Mouse (Mus musculus) midbrain, embryonic 12.5 days (tissue): Measurements from ENCODE around the gene Atf6b. TPM values are rescaled to one million over a fixed set of nuclear protein-coding genes. Genes with fewer than 3 reads are reported as not detected.

Experiments
- ATAC-seq: fragments of 200-750 bp; cut with Nextera tagmentation; 2 replicates; pipeline ENCODE4 v1.8.0; 2017; ENCODE audit warnings: low read depth, moderate TSS enrichment, moderate library complexity; ENCODE audit not compliant: low FRiP score
- H3K27ac ChIP-seq: fragments of 300-500 bp; sonication (generic); replicated peaks from 2 replicates; pipeline ENCODE4 v1.5.1; 2016; ENCODE audit warnings: mild to moderate bottlenecking
- H3K27me3 ChIP-seq: fragments of 300-500 bp; sonication (generic); 2 replicates; pipeline ENCODE4 v1.6.1; 2016; ENCODE audit warnings: mild to moderate bottlenecking
- H3K36me3 ChIP-seq: fragments of 300-500 bp; sonication (generic); 2 replicates; pipeline ENCODE4 v1.6.1; 2016
- H3K4me1 ChIP-seq: fragments of 300-500 bp; sonication (generic); 2 replicates; pipeline ENCODE4 v1.6.1; 2016
- H3K4me2 ChIP-seq: fragments of 300-500 bp; sonication (generic); replicated peaks from 2 replicates; pipeline ENCODE4 v1.6.1; 2016; ENCODE audit warnings: mild to moderate bottlenecking, moderate library complexity
- H3K4me3 ChIP-seq: fragments of 300-500 bp; sonication (generic); 2 replicates; pipeline ENCODE4 v1.5.1; 2016; ENCODE audit warnings: mild to moderate bottlenecking
- H3K9ac ChIP-seq: fragments of 300-500 bp; sonication (generic); replicated peaks from 2 replicates; pipeline ENCODE4 v1.6.1; 2016; ENCODE audit warnings: mild to moderate bottlenecking, moderate library complexity
- H3K9me3 ChIP-seq: fragments of 300-500 bp; sonication (generic); 2 replicates; pipeline ENCODE4 v1.6.1; 2016; ENCODE audit warnings: mild to moderate bottlenecking
- WGBS: fragments of 180-500 bp; shearing (Covaris S2); methylation state at CpG from one replicate; pipeline ENCODE4 v1.1.7; 2016; 5-methylcytosine and 5-hydroxymethylcytosine counted together
- polyA plus RNA-seq: library from polyadenylated mRNA; unstranded; fragments of >200 nt; fragmentation: Nextera tagmentation; extraction: Ambion mirVana; gene quantifications from 2 replicates; pipeline ENCODE4 v1.2.1, GENCODE M21; 2016

The Atf6b gene
- polyA plus RNA-seq, 1 experiment from 2014 or later = 121 TPM

- Histone ChIP-seq H3K9me3 (no peaks in the 10 kb centered on the region), H3K9ac (peak within 1 kb of the TSS; percentile 68), H3K27ac (peak within 1 kb of the TSS; percentile 88), H3K27me3 (peaks cover 35% of the 10 kb centered on the region), H3K4me1 (peaks cover 57% of the 10 kb centered on the region), H3K4me3 (peak within 1 kb of the TSS; percentile 58), H3K36me3 (0 out of 2 replicates have a peak, but pooled peaks cover 5% of the 10 kb centered on the region), H3K4me2 (peak within 1 kb of the TSS; percentile 91)
- ATAC-seq = no peak
- WGBS = 5% methylated on average over 29 of the region's 29 CpGs
Measured at GRCm38 (mm10) chr17:34627943-34628643, 18.9 kb upstream of the Atf6b start, which contains the start of gene Ppt2. Ppt2 (minus strand) TSS chr17:34628510.

DNA sequence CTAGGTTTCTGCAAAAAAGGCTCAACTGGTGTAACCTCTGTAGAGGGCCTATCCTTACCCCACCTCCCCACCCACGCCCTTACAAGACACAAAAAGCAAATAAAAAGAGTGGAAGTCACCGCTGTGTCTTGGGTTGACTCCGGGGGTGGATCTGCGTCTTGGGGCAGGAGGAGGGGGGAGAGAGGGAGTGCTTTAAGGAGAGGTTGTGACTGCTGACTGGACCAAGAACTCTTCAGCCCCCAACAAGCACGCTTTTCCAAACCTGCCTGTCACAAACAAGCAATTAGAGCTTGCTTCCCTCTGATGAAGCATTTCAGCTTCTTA is 18.3 kb upstream of the Atf6b start:
- H3K4me1 ChIP-seq = peaks cover 57% of the 10 kb centered on the region
- H3K4me2 ChIP-seq = peak overlapping the region; percentile 91
- peaks cover 40% of the 10 kb centered on the region for H3K27me3 ChIP-seq
- WGBS = 11% methylated on average over 5 of the region's 5 CpGs
- H3K4me3 ChIP-seq = peak overlapping the region; percentile 58
- no peak for ATAC-seq
- 0 out of 2 replicates have a peak, but pooled peaks cover 5% of the 10 kb centered on the region for H3K36me3 ChIP-seq
- H3K9me3 ChIP-seq = no peaks in the 10 kb centered on the region
- H3K27ac ChIP-seq = peak overlapping the region; percentile 88
- peak overlapping the region; percentile 68; the same call in 1 of the 2 replicates for H3K9ac ChIP-seq

DNA sequence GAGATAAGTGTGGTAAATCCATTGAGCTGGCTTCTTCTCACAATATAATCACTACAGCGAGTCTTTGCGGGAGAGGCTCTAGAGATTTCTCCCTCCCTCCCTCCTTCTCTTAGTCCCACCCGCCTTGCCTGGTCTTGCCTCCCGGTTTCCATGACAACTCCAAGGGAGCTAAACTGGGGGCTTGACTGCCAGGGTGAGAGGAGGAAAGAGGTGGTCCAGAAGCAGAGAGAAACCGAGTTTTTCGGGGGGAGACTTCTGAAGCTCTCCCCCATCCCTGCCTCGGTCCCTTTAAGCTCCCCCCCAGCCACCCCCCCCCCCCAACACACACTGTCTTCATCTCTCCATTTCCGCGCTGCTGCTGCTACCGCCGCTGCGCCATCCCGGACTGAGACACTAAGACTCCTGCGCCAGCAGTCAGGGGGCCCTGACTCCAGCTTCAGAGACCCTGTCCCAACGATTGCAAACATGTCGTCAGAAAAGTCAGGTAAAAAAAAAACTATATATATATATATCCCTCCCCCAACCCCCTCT is 17.7 kb upstream of the Atf6b start, which contains the start of gene Prrt1:
Prrt1 (plus strand) TSS at position 313 of the 531 bp plus-strand sequence.
- peak; percentile 42; the same call in 1 of the 2 replicates for ATAC-seq
- Histone ChIP-seq H3K27me3 (peaks cover 40% of the 10 kb centered on the region), H3K27ac (peak within 1 kb of the TSS; percentile 88)

DNA sequence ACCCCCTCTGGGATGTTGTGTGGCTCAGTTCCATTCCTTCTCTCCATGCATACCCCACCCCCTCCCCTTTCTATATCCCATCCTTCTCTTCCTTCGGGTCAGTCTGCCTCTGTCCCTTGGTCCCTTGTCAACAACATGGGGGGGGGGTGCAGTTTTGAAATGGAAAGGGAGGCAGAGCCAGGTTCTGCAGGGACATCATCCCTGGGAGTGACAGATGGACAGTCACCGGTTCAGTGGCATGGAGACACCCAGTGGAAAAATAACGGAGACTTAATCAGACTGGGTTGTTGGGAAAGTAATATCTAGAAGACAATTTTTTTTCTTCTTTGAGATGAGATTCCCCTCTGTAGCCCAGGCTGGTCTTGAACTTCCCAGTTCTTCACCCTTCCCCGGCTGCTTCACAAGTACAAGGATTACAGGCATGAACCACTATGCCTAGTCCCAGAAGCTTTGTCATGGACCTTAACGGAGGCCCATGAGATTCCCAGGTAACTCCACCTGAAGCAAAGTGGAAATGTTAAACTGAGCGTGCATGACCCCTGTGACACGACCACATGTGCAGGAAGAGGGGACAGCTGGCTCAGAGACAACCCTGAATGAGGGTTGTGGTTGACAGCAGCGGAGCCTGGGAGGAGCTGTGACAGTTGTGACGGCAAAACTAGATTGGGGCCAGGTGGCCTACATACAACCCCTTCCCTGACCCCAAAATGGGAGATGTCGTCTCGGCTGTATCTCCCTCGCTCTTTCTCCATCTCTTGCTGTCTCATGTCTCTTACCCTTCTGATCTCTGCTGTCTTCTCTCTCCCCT is 16.9 kb upstream of the Atf6b start:
- H3K4me2 ChIP-seq = peak overlapping the region; percentile 91
- H3K9ac ChIP-seq = peak overlapping the region; percentile 52; the same call in 1 of the 2 replicates
- peaks cover 57% of the 10 kb centered on the region for H3K4me1 ChIP-seq
- peaks cover 40% of the 10 kb centered on the region for H3K27me3 ChIP-seq
- no peak for ATAC-seq
- no peaks in the 10 kb centered on the region for H3K9me3 ChIP-seq
- H3K4me3 ChIP-seq = peak overlapping the region; percentile 58
- 12% methylated on average over 12 of the region's 12 CpGs for WGBS
- H3K36me3 ChIP-seq = 0 out of 2 replicates have a peak, but pooled peaks cover 5% of the 10 kb centered on the region
- peak overlapping the region; percentile 88; the same call in 1 of the 2 replicates for H3K27ac ChIP-seq

More for the DNA sequence above, 17.7 kb upstream of the Atf6b start, which contains the start of gene Prrt1:
- Histone ChIP-seq H3K4me1 (peaks cover 57% of the 10 kb centered on the region), H3K36me3 (0 out of 2 replicates have a peak, but pooled peaks cover 5% of the 10 kb centered on the region), H3K9ac (peak within 1 kb of the TSS; percentile 68; the same call in 1 of the 2 replicates), H3K4me2 (peak within 1 kb of the TSS; percentile 91), H3K4me3 (peak within 1 kb of the TSS; percentile 58), H3K9me3 (no peaks in the 10 kb centered on the region)
- WGBS = 1% methylated on average over 15 of the region's 16 CpGs

DNA sequence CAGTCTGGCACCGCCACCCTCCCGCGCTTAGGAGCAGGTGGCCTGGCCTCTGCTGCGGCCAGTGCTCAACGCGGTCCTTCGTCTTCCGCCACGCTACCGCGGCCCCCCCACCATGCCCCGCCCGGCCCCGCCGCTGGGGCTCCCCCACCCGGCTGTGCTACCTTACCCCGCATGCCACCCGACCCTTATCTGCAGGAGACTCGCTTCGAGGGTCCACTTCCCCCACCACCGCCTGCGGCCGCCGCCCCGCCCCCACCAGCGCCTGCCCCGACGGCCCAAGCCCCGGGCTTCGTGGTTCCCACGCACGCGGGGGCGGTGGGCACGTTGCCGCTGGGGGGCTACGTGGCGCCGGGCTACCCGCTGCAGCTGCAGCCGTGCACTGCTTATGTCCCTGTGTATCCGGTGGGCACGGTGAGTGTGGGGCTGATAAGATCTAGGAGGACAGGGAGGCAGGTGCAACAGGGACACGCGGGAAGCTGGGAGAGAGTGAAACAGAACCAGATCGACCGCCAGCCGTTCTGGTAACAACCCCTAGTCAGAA is 16.1 kb upstream of the Atf6b start:
- H3K27me3 ChIP-seq = peaks cover 45% of the 10 kb centered on the region
- H3K36me3 ChIP-seq = no peaks in the 10 kb centered on the region
- no peaks in the 10 kb centered on the region for H3K9me3 ChIP-seq
- WGBS = 2% methylated on average over 47 of the region's 48 CpGs
- H3K9ac ChIP-seq = peak overlapping the region; percentile 52
- H3K4me3 ChIP-seq = peak overlapping the region; percentile 58
- H3K4me1 ChIP-seq = peaks cover 57% of the 10 kb centered on the region
- H3K27ac ChIP-seq = no peak overlapping the region
- peak overlapping the region; percentile 91 for H3K4me2 ChIP-seq
- no peak for ATAC-seq

DNA sequence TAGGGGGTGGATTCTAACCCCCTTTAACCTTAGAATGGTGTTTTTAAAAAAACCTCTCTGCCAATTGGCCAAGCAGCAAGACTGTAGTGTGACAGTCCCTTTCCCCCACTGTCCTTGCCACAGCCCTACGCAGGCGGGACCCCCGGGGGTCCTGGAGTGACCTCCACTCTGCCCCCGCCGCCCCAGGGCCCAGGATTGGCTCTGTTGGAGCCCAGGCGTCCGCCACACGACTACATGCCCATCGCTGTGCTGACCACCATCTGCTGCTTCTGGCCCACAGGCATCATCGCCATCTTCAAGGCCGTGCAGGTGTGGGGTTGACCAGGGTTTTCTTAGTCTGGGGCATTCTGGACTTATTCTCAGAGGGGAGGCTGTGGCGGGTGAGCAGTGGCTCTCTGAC is 15.3 kb upstream of the Atf6b start:
- peaks cover 50% of the 10 kb centered on the region for H3K4me1 ChIP-seq

DNA sequence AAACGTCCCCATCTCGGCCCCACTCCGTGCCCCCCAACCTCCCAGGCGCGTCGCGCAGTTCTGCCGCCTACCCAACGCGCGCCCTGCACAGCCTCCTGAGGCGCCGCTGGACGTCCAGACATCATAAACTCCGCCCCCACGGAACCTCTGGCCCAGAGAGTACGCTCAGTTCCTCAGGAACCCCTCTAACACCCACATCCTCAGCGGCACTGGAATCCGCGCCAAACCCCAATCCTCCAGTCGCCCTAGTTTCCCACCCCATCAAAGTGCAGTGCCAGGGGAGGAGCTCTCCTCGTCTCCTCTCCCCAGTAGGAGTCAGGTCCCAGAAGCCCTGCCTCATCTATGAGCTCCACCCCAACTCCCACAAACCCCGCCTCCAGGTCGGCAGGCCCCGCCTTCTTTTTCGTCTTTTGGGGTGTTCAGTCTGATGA is 14.7 kb upstream of the Atf6b start:
- Histone ChIP-seq H3K9me3 (no peaks in the 10 kb centered on the region), H3K36me3 (no peaks in the 10 kb centered on the region), H3K4me1 (peaks cover 50% of the 10 kb centered on the region), H3K4me2 (peak overlapping the region; percentile 91), H3K9ac (0 out of 2 replicates have a peak overlapping the region, but pooled peaks have one; percentile 21), H3K4me3 (peak overlapping the region; percentile 35), H3K27ac (no peak overlapping the region), H3K27me3 (peaks cover 53% of the 10 kb centered on the region)
- ATAC-seq = no peak
- under 1% methylated on average over 25 of the region's 26 CpGs for WGBS

More for the DNA sequence above, 15.3 kb upstream of the Atf6b start:
- no peaks in the 10 kb centered on the region for H3K36me3 ChIP-seq
- peak overlapping the region; percentile 91 for H3K4me2 ChIP-seq
- H3K9me3 ChIP-seq = no peaks in the 10 kb centered on the region
- H3K27ac ChIP-seq = no peak overlapping the region
- peaks cover 51% of the 10 kb centered on the region for H3K27me3 ChIP-seq
- no peak for ATAC-seq
- WGBS = 4% methylated on average over 11 of the region's 12 CpGs
- peak overlapping the region; percentile 35 for H3K4me3 ChIP-seq
- peak overlapping the region; percentile 46 for H3K9ac ChIP-seq

GRCm38 (mm10) chr17:34635671-34636070 is 11.3 kb upstream of the Atf6b start:
- Histone ChIP-seq H3K36me3 (no peaks in the 10 kb centered on the region), H3K4me3 (no peak overlapping the region), H3K4me2 (no peak overlapping the region), H3K27ac (no peak overlapping the region), H3K9ac (no peak overlapping the region), H3K4me1 (peaks cover 23% of the 10 kb centered on the region), H3K9me3 (no peaks in the 10 kb centered on the region), H3K27me3 (peaks cover 46% of the 10 kb centered on the region)
- no peak for ATAC-seq
- WGBS = 70% methylated on average over 2 of the region's 2 CpGs

DNA sequence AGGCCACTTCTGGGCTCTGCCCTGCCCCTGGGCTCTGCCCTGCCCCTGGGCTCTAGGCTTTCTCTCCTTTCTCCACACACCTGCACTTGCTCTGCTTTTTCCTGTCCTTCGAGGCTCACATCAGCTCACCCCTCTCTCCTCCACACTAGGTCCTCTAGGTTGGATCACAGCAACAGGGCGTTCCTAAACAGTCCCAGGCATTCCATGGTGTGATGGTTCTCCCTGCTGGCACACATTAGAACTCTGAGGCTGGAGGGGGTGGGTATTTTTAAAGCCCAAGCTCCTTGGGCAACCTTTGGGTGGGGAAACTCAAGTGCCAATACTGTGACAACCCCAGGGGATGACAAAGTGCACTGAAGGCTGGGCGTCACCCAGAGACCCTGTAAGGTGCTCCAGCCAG is 9.5 kb upstream of the Atf6b start:
- no peak overlapping the region; the same call in 1 of the 2 replicates for H3K9ac ChIP-seq
- peaks cover 14% of the 10 kb centered on the region for H3K4me1 ChIP-seq
- 64% methylated on average over 3 of the region's 3 CpGs for WGBS
- H3K4me3 ChIP-seq = no peak overlapping the region
- no peaks in the 10 kb centered on the region for H3K36me3 ChIP-seq
- peaks cover 28% of the 10 kb centered on the region for H3K27me3 ChIP-seq
- H3K4me2 ChIP-seq = no peak overlapping the region
- no peak overlapping the region for H3K27ac ChIP-seq
- H3K9me3 ChIP-seq = no peaks in the 10 kb centered on the region
- no peak for ATAC-seq

GRCm38 (mm10) chr17:34639461-34640255 is 7.3 kb upstream of the Atf6b start:
- Histone ChIP-seq H3K9me3 (no peaks in the 10 kb centered on the region), H3K27me3 (peaks cover 17% of the 10 kb centered on the region; the same call in 1 of the 2 replicates), H3K4me3 (no peak overlapping the region), H3K4me1 (peaks cover 19% of the 10 kb centered on the region), H3K36me3 (no peaks in the 10 kb centered on the region), H3K9ac (no peak overlapping the region), H3K4me2 (no peak overlapping the region), H3K27ac (no peak overlapping the region)
- no peak for ATAC-seq
- WGBS = 89% methylated on average over 7 of the region's 7 CpGs
